Mouse (Mus musculus) lung, adult 2 months (tissue): ENCODE results near the gene Uqcrh.

ENCODE experiments used
- CTCF ChIP-seq: fragments of 200-500 bp; IDR thresholded peaks from 2 replicates; pipeline ENCODE4 v1.5.1; 2011; ENCODE audit warnings: mild to moderate bottlenecking, low read length, control low read depth; ENCODE audit not compliant: insufficient read depth
- POLR2A ChIP-seq: fragments of 200-500 bp; IDR thresholded peaks from 2 replicates; pipeline ENCODE4 v1.6.1; 2011; ENCODE audit warnings: low read depth, mild to moderate bottlenecking, control low read depth, low read length, borderline replicate concordance; ENCODE audit errors: extremely low read depth

GRCm38 (mm10) chr4:116111486-116111885, 36.6 kb upstream of the Uqcrh start:
- TF ChIP-seq POLR2A = no peak
- TF ChIP-seq CTCF = no peak
